Mouse (Mus musculus): ENCODE measurements around the gene Atat1. TPM values are rescaled to one million over a fixed set of nuclear protein-coding genes. Genes with fewer than 3 reads are reported as not detected.

Atat1 gene
- polyA plus RNA-seq, 1 experiment from 2014 or later, result 313 TPM

- H3K27ac ChIP-seq (ENCODE audit: low read depth, low read length), result peak within 1 kb of the TSS; percentile 96
- peak within 1 kb of the TSS; percentile 59 for H3K4me3 ChIP-seq (ENCODE audit: low read depth, low read length)
- H3K9me3 ChIP-seq (replicated peaks; ENCODE audit: control insufficient read depth, low read length), result no peaks in the 10 kb centered on the region
- H3K36me3 ChIP-seq (ENCODE audit: control insufficient read depth, insufficient read depth, low read length), result peaks cover 6% of the 10 kb centered on the region; the same call in 1 of the 2 replicates
- H3K4me2 ChIP-seq (ENCODE audit: low read length), result peak within 1 kb of the TSS; percentile 92
- ATAC-seq (peak; percentile 68), DNase-seq (ENCODE audit: low spot score) (peak; percentile 84)
- H3K4me1 ChIP-seq (ENCODE audit: control insufficient read depth, insufficient read depth, low read length), result peaks cover 36% of the 10 kb centered on the region
- H3K9ac ChIP-seq (ENCODE audit: low read length), result peak within 1 kb of the TSS; percentile 72
- no peaks in the 10 kb centered on the region for H3K27me3 ChIP-seq (replicated peaks; ENCODE audit: control insufficient read depth, insufficient read depth, low read length)
- WGBS, result under 1% methylated on average over 45 of the region's 48 CpGs
These were observed 44.2 kb downstream of the Atat1 start, which contains the start of gene Ppp1r18 for GRCm38 (mm10) chr17:35865481-35866280. Ppp1r18 (plus strand) TSS chr17:35865593.

DNA sequence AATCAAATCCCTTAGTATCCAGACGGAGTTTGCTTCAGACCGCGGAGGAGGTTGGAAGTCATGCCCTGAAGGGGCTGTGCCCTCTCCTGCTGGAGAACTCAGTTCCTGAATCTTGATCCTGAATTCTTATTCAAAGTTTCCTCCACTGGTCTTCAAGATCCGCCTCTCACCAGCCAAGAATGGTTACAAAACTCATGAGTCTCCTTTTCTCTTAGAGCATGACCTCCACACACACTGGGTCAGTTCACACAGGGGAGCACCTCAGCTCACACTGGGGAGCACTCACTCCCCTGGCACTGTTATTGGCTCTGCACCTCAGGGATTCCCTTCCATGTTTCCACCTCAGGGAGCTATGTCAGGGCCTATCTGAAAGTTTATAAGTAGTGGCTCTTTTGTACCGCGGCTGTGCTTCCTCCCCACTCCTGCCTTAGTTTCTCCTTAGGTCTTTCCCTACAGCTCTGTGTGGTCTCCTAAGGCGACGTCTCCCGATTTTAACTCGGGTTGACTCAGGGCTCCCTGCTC is 45.0 kb downstream of the Atat1 start:
- Histone ChIP-seq H3K9ac (ENCODE audit: low read length) (peak overlapping the region; percentile 72), H3K9me3 (replicated peaks; ENCODE audit: control insufficient read depth, low read length) (no peaks in the 10 kb centered on the region), H3K4me1 (ENCODE audit: control insufficient read depth, insufficient read depth, low read length) (peaks cover 28% of the 10 kb centered on the region), H3K36me3 (ENCODE audit: control insufficient read depth, insufficient read depth, low read length) (0 out of 2 replicates have a peak, but pooled peaks cover 4% of the 10 kb centered on the region), H3K4me2 (ENCODE audit: low read length) (peak overlapping the region; percentile 92), H3K27ac (ENCODE audit: low read depth, low read length) (peak overlapping the region; percentile 96), H3K4me3 (ENCODE audit: low read depth, low read length) (peak overlapping the region; percentile 59), H3K27me3 (replicated peaks; ENCODE audit: control insufficient read depth, insufficient read depth, low read length) (no peaks in the 10 kb centered on the region)
- no peak for DNase-seq (ENCODE audit: low spot score)
- WGBS, result 33% methylated on average over 10 of the region's 10 CpGs
- no peak for ATAC-seq

GRCm38 (mm10) chr17:35861198-35861857 is 48.5 kb downstream of the Atat1 start, which contains the start of gene Nrm:
Nrm (plus strand) TSS chr17:35861318.
- Histone ChIP-seq H3K4me1 (ENCODE audit: control insufficient read depth, insufficient read depth, low read length) (peaks cover 3% of the 10 kb centered on the region; the same call in 1 of the 2 replicates), H3K9me3 (replicated peaks; ENCODE audit: control insufficient read depth, low read length) (no peaks in the 10 kb centered on the region), H3K9ac (ENCODE audit: low read length) (peak within 1 kb of the TSS; percentile 77), H3K27me3 (replicated peaks; ENCODE audit: control insufficient read depth, insufficient read depth, low read length) (no peaks in the 10 kb centered on the region), H3K4me2 (ENCODE audit: low read length) (peak within 1 kb of the TSS; percentile 57), H3K27ac (ENCODE audit: low read depth, low read length) (peak within 1 kb of the TSS; percentile 95), H3K4me3 (ENCODE audit: low read depth, low read length) (peak within 1 kb of the TSS; percentile 71), H3K36me3 (ENCODE audit: control insufficient read depth, insufficient read depth, low read length) (peaks cover 28% of the 10 kb centered on the region)
- ATAC-seq, result peak; percentile 92
- DNase-seq (ENCODE audit: low spot score), result peak; percentile 95
- WGBS, result under 1% methylated on average over 47 of the region's 47 CpGs

GRCm38 (mm10) chr17:35860831-35861197 is 49.1 kb downstream of the Atat1 start:
- Histone ChIP-seq H3K27me3 (replicated peaks; ENCODE audit: control insufficient read depth, insufficient read depth, low read length) (no peaks in the 10 kb centered on the region), H3K36me3 (ENCODE audit: control insufficient read depth, insufficient read depth, low read length) (peaks cover 31% of the 10 kb centered on the region), H3K9ac (ENCODE audit: low read length) (peak overlapping the region; percentile 77), H3K9me3 (replicated peaks; ENCODE audit: control insufficient read depth, low read length) (no peaks in the 10 kb centered on the region), H3K4me2 (ENCODE audit: low read length) (peak overlapping the region; percentile 57), H3K4me3 (ENCODE audit: low read depth, low read length) (peak overlapping the region; percentile 71), H3K27ac (ENCODE audit: low read depth, low read length) (peak overlapping the region; percentile 95; the same call in 1 of the 2 replicates), H3K4me1 (ENCODE audit: control insufficient read depth, insufficient read depth, low read length) (peaks cover 3% of the 10 kb centered on the region; the same call in 1 of the 2 replicates)
- DNase-seq (ENCODE audit: low spot score) (no peak), ATAC-seq (no peak; the same call in 1 of the 2 replicates)
- 7% methylated on average over 12 of the region's 12 CpGs for WGBS

GRCm38 (mm10) chr17:35859835-35860234 is 50.0 kb downstream of the Atat1 start:
- Histone ChIP-seq H3K36me3 (ENCODE audit: control insufficient read depth, insufficient read depth, low read length) (peaks cover 35% of the 10 kb centered on the region), H3K9me3 (replicated peaks; ENCODE audit: control insufficient read depth, low read length) (no peaks in the 10 kb centered on the region), H3K27me3 (replicated peaks; ENCODE audit: control insufficient read depth, insufficient read depth, low read length) (no peaks in the 10 kb centered on the region), H3K4me3 (ENCODE audit: low read depth, low read length) (no peak overlapping the region), H3K27ac (ENCODE audit: low read depth, low read length) (no peak overlapping the region), H3K4me1 (ENCODE audit: control insufficient read depth, insufficient read depth, low read length) (peaks cover 3% of the 10 kb centered on the region; the same call in 1 of the 2 replicates), H3K4me2 (ENCODE audit: low read length) (no peak overlapping the region; the same call in 1 of the 2 replicates), H3K9ac (ENCODE audit: low read length) (no peak overlapping the region)
- 78% methylated on average over 2 of the region's 2 CpGs for WGBS
- no peak for DNase-seq (ENCODE audit: low spot score)
- ATAC-seq, result no peak

DNA sequence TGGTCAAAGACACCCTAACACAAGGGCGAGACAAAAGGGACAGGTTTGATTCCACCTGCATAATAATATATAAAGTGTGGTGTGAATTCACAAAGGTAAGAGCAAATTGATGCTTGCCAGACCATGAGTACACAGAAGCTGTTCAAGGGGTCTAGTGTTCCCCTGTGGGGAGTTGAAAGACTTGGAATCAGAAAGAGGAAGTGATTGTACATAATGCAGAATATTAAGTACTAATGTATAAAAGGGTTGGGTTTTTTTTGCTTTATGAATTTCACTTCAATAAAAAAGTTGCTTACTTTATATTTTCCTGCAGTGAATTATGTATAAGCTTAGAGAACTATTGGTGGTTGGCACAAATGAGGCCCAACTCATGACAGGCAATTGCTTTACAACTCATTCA is 50.5 kb downstream of the Atat1 start:
- Histone ChIP-seq H3K36me3 (ENCODE audit: control insufficient read depth, insufficient read depth, low read length) (peaks cover 39% of the 10 kb centered on the region), H3K9me3 (replicated peaks; ENCODE audit: control insufficient read depth, low read length) (no peaks in the 10 kb centered on the region), H3K27me3 (replicated peaks; ENCODE audit: control insufficient read depth, insufficient read depth, low read length) (no peaks in the 10 kb centered on the region), H3K4me2 (ENCODE audit: low read length) (no peak overlapping the region), H3K9ac (ENCODE audit: low read length) (no peak overlapping the region), H3K4me1 (ENCODE audit: control insufficient read depth, insufficient read depth, low read length) (peaks cover 3% of the 10 kb centered on the region; the same call in 1 of the 2 replicates), H3K27ac (ENCODE audit: low read depth, low read length) (no peak overlapping the region), H3K4me3 (ENCODE audit: low read depth, low read length) (no peak overlapping the region)
- ATAC-seq (no peak), DNase-seq (ENCODE audit: low spot score) (no peak)
- 90% methylated on average over 1 of the region's 1 CpGs for WGBS

DNA sequence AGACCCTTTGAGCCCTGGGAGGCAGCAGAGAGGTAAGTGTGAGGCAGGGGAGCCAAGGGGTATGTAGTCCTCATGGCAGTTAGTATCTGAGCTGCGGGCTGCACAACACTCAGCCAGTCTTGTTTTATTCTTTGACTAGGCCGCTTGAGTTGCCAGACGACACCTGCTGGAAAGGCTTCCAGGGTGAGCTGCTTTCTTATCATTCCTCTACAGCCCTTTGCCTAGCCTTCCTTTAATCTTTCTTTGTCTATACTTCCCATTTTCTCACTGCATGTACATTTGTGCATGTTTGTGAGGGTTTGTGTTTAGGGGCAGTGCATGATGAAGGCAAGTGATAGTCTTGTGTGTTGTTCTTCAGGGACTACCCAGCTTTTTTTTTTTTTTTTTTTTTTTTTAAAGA is 58.9 kb downstream of the Atat1 start:
- Histone ChIP-seq H3K4me2 (ENCODE audit: low read length) (no peak overlapping the region), H3K9ac (ENCODE audit: low read length) (no peak overlapping the region), H3K27me3 (replicated peaks; ENCODE audit: control insufficient read depth, insufficient read depth, low read length) (no peaks in the 10 kb centered on the region), H3K4me3 (ENCODE audit: low read depth, low read length) (no peak overlapping the region), H3K36me3 (ENCODE audit: control insufficient read depth, insufficient read depth, low read length) (peaks cover 91% of the 10 kb centered on the region), H3K4me1 (ENCODE audit: control insufficient read depth, insufficient read depth, low read length) (no peaks in the 10 kb centered on the region), H3K27ac (ENCODE audit: low read depth, low read length) (no peak overlapping the region), H3K9me3 (replicated peaks; ENCODE audit: control insufficient read depth, low read length) (no peaks in the 10 kb centered on the region)
- WGBS, result 81% methylated on average over 3 of the region's 3 CpGs
- DNase-seq (ENCODE audit: low spot score) (no peak), ATAC-seq (no peak)

GRCm38 (mm10) chr17:35848112-35848511 is 61.8 kb downstream of the Atat1 start:
- Histone ChIP-seq H3K9me3 (replicated peaks; ENCODE audit: control insufficient read depth, low read length) (no peaks in the 10 kb centered on the region), H3K4me1 (ENCODE audit: control insufficient read depth, insufficient read depth, low read length) (no peaks in the 10 kb centered on the region), H3K27me3 (replicated peaks; ENCODE audit: control insufficient read depth, insufficient read depth, low read length) (no peaks in the 10 kb centered on the region), H3K4me2 (ENCODE audit: low read length) (no peak overlapping the region), H3K4me3 (ENCODE audit: low read depth, low read length) (no peak overlapping the region), H3K36me3 (ENCODE audit: control insufficient read depth, insufficient read depth, low read length) (peaks cover 86% of the 10 kb centered on the region), H3K9ac (ENCODE audit: low read length) (no peak overlapping the region), H3K27ac (ENCODE audit: low read depth, low read length) (no peak overlapping the region)
- 71% methylated on average over 1 of the region's 1 CpGs for WGBS
- ATAC-seq (no peak), DNase-seq (ENCODE audit: low spot score) (no peak)

Data from forebrain, embryonic 14.5 days (tissue).